In genomic region chr2:6883996-6884795, GRCm38 (mm10) we compare ENCODE assay signal across 10 mouse cellular contexts.
DNase-seq lines count a peak whose midpoint lies in the region; ATAC-seq lines count a peak whose summit lies in the region.
"Had no signal": no experiment of that assay in that cellular context is flagged by ENCODE, and none has a peak within 500 bp of the region (broad histone marks: within the 10 kb centered on the region; RNA-seq: fewer than 3 reads in every experiment).

No protein-coding gene starts in this region.

- H3K27me3 ChIP-seq in embryonic facial prominence, embryonic 13.5 days = no peaks in the 10 kb centered on the region
- H3K27me3 ChIP-seq in hindbrain, embryonic 14.5 days (ENCODE audit: control insufficient read depth, insufficient read depth, low read length) = no peaks in the 10 kb centered on the region
- no peaks in the 10 kb centered on the region for H3K27me3 ChIP-seq in neural tube, embryonic 15.5 days (replicated peaks)

- H3K4me2 ChIP-seq in embryonic facial prominence, embryonic 13.5 days = peak overlapping the region; percentile 11; the same call in 1 of the 2 replicates
- H3K4me2 ChIP-seq in hindbrain, embryonic 14.5 days (replicated peaks) = peak overlapping the region; percentile 56
- peak overlapping the region; percentile 53 for H3K4me2 ChIP-seq in neural tube, embryonic 15.5 days

- H3K4me3 ChIP-seq in embryonic facial prominence, embryonic 13.5 days = no peak overlapping the region
- peak overlapping the region; percentile 54 for H3K4me3 ChIP-seq in hindbrain, embryonic 14.5 days (replicated peaks; ENCODE audit: low read length)
- peak overlapping the region; percentile 50 for H3K4me3 ChIP-seq in neural tube, embryonic 15.5 days (replicated peaks)

- no peak for ATAC-seq in embryonic facial prominence, embryonic 13.5 days (ENCODE audit: insufficient number of reproducible peaks, insufficient read depth, low FRiP score, low TSS enrichment, low read depth)
- peak; percentile 57; the same call in 1 of the 2 replicates for ATAC-seq in hindbrain, embryonic 14.5 days (ENCODE audit: low FRiP score)
- ATAC-seq in neural tube, embryonic 15.5 days (ENCODE audit: low FRiP score) = peak; percentile 73
- ATAC-seq: intestine, embryonic 16.5 days had no signal

- WGBS in embryonic facial prominence, embryonic 13.5 days = 74% methylated on average over 13 of the region's 13 CpGs
- WGBS in hindbrain, embryonic 14.5 days = 18% methylated on average over 13 of the region's 13 CpGs
- 18% methylated on average over 13 of the region's 13 CpGs for WGBS in neural tube, embryonic 15.5 days

- no peak overlapping the region for H3K9ac ChIP-seq in embryonic facial prominence, embryonic 13.5 days
- H3K9ac ChIP-seq in hindbrain, embryonic 14.5 days = peak overlapping the region; percentile 79
- H3K9ac ChIP-seq in neural tube, embryonic 15.5 days (replicated peaks) = peak overlapping the region; percentile 61
- H3K9ac ChIP-seq: liver, embryonic 14.5 days had no signal

- H3K4me1 ChIP-seq in embryonic facial prominence, embryonic 13.5 days = no peaks in the 10 kb centered on the region
- peaks cover 19% of the 10 kb centered on the region; the same call in 1 of the 2 replicates for H3K4me1 ChIP-seq in hindbrain, embryonic 14.5 days (replicated peaks; ENCODE audit: control insufficient read depth, insufficient read depth, low read length)
- H3K4me1 ChIP-seq in neural tube, embryonic 15.5 days = peaks cover 10% of the 10 kb centered on the region

- no peaks in the 10 kb centered on the region for H3K9me3 ChIP-seq in embryonic facial prominence, embryonic 13.5 days
- H3K9me3 ChIP-seq in hindbrain, embryonic 14.5 days (ENCODE audit: control insufficient read depth, low read length) = no peaks in the 10 kb centered on the region
- no peaks in the 10 kb centered on the region for H3K9me3 ChIP-seq in neural tube, embryonic 15.5 days (replicated peaks)

- no peak overlapping the region for H3K27ac ChIP-seq in embryonic facial prominence, embryonic 13.5 days
- H3K27ac ChIP-seq in hindbrain, embryonic 14.5 days = peak overlapping the region; percentile 94
- peak overlapping the region; percentile 93 for H3K27ac ChIP-seq in neural tube, embryonic 15.5 days (replicated peaks)
- H3K27ac ChIP-seq: liver, embryonic 14.5 days had no signal

- peak; percentile 42 to 51 for DNase-seq in layer of hippocampus, postnatal 14 days (ENCODE audit: low spot score in 2 of 2)
- DNase-seq in layer of hippocampus, adult 9-11 months = no peak
- DNase-seq in hindbrain, embryonic 14.5 days (ENCODE audit: low spot score) = peak; percentile 64
- DNase-seq in lung, postnatal 14 days = no peak
- no peak for DNase-seq in c-Kit-positive CD71-positive TER-119-positive erythroid progenitor cells, embryonic 14.5 days (ENCODE audit: low spot score)
- DNase-seq in gastrocnemius, adult 18-20 months (ENCODE audit: low spot score) = no peak

- H3K36me3 ChIP-seq in embryonic facial prominence, embryonic 13.5 days = no peaks in the 10 kb centered on the region
- no peaks in the 10 kb centered on the region for H3K36me3 ChIP-seq in hindbrain, embryonic 14.5 days (replicated peaks; ENCODE audit: control insufficient read depth, insufficient read depth)
- H3K36me3 ChIP-seq in neural tube, embryonic 15.5 days = no peaks in the 10 kb centered on the region

Comparison
In these comparisons a context has a peak if more than half of its experiments do, and no peak if none do; other contexts are left out.
1. DNase-seq: peak in layer of hippocampus, postnatal 14 days (2 of 2) and hindbrain, embryonic 14.5 days (single experiment); none in layer of hippocampus, adult 9-11 months (single experiment), lung, postnatal 14 days (single experiment), c-Kit-positive CD71-positive TER-119-positive erythroid progenitor cells, embryonic 14.5 days (single experiment) and gastrocnemius, adult 18-20 months (single experiment).
2. Peak in every context shown above with its lines, with median percentiles within 50 percentile points of each other: H3K4me2 ChIP-seq.